Mouse (Mus musculus): ENCODE results near the gene Gckr. TPM values are rescaled to one million over a fixed set of nuclear protein-coding genes. Genes with fewer than 3 reads are reported as not detected.

Gckr gene
- polyA plus RNA-seq, 1 experiment from 2014 or later, result 63.1 TPM

- Histone ChIP-seq H3K4me3 (ENCODE audit: low read depth, low read length) (no peak overlapping the region), H3K4me2 (ENCODE audit: low read depth, low read length) (no peak overlapping the region), H3K36me3 (replicated peaks; ENCODE audit: insufficient read depth, low read length) (peaks cover 27% of the 10 kb centered on the region), H3K9ac (replicated peaks) (no peak overlapping the region), H3K9me3 (ENCODE audit: low read length) (no peaks in the 10 kb centered on the region), H3K27me3 (ENCODE audit: insufficient read depth, low read length) (no peaks in the 10 kb centered on the region), H3K4me1 (ENCODE audit: insufficient read depth) (peaks cover 4% of the 10 kb centered on the region), H3K27ac (ENCODE audit: low read depth) (0 out of 2 replicates have a peak overlapping the region, but pooled peaks have one; percentile 3)
- 58% methylated on average over 7 of the region's 7 CpGs for WGBS (ENCODE audit: insufficient replicate concordance)
- TF ChIP-seq EP300 (IDR thresholded peaks at IDR 0.05; ENCODE audit: low read depth), result no peak
- no peak for TF ChIP-seq CTCF (IDR thresholded peaks at IDR 0.05; ENCODE audit: low read depth)
- ATAC-seq (no peak), DNase-seq (no peak)
Observed at GRCm38 (mm10) chr5:31254452-31254851, 42.8 kb upstream of the Gckr start.

GRCm38 (mm10) chr5:31254901-31255300 lies 42.3 kb upstream of the Gckr start:
- Histone ChIP-seq H3K4me1 (ENCODE audit: insufficient read depth) (peaks cover 4% of the 10 kb centered on the region), H3K9ac (replicated peaks) (no peak overlapping the region), H3K36me3 (replicated peaks; ENCODE audit: insufficient read depth, low read length) (peaks cover 22% of the 10 kb centered on the region), H3K4me3 (ENCODE audit: low read depth, low read length) (no peak overlapping the region), H3K4me2 (ENCODE audit: low read depth, low read length) (no peak overlapping the region), H3K9me3 (ENCODE audit: low read length) (no peaks in the 10 kb centered on the region), H3K27ac (ENCODE audit: low read depth) (no peak overlapping the region), H3K27me3 (ENCODE audit: insufficient read depth, low read length) (no peaks in the 10 kb centered on the region)
- ATAC-seq (no peak), DNase-seq (no peak)
- TF ChIP-seq CTCF (IDR thresholded peaks at IDR 0.05; ENCODE audit: low read depth) (no peak), EP300 (IDR thresholded peaks at IDR 0.05; ENCODE audit: low read depth) (no peak)
- 65% methylated on average over 8 of the region's 8 CpGs for WGBS (ENCODE audit: insufficient replicate concordance)

GRCm38 (mm10) chr5:31255381-31255780 lies 41.9 kb upstream of the Gckr start:
- Histone ChIP-seq H3K27ac (ENCODE audit: low read depth) (no peak overlapping the region), H3K4me2 (ENCODE audit: low read depth, low read length) (no peak overlapping the region), H3K36me3 (replicated peaks; ENCODE audit: insufficient read depth, low read length) (peaks cover 17% of the 10 kb centered on the region), H3K4me1 (ENCODE audit: insufficient read depth) (peaks cover 4% of the 10 kb centered on the region), H3K9me3 (ENCODE audit: low read length) (no peaks in the 10 kb centered on the region), H3K27me3 (ENCODE audit: insufficient read depth, low read length) (no peaks in the 10 kb centered on the region), H3K4me3 (ENCODE audit: low read depth, low read length) (no peak overlapping the region), H3K9ac (replicated peaks) (no peak overlapping the region)
- TF ChIP-seq EP300 (IDR thresholded peaks at IDR 0.05; ENCODE audit: low read depth) (no peak), CTCF (IDR thresholded peaks at IDR 0.05; ENCODE audit: low read depth) (no peak)
- 78% methylated on average over 2 of the region's 2 CpGs for WGBS (ENCODE audit: insufficient replicate concordance)
- no peak for ATAC-seq
- DNase-seq, result no peak

- TF ChIP-seq CTCF (IDR thresholded peaks at IDR 0.05; ENCODE audit: low read depth) (no peak), EP300 (IDR thresholded peaks at IDR 0.05; ENCODE audit: low read depth) (no peak)
- H3K9me3 ChIP-seq (ENCODE audit: low read length), result no peaks in the 10 kb centered on the region
- no peak overlapping the region for H3K27ac ChIP-seq (ENCODE audit: low read depth)
- peaks cover 4% of the 10 kb centered on the region for H3K4me1 ChIP-seq (ENCODE audit: insufficient read depth)
- 72% methylated on average over 2 of the region's 2 CpGs for WGBS (ENCODE audit: insufficient replicate concordance)
- ATAC-seq (no peak), DNase-seq (no peak)
- peaks cover 11% of the 10 kb centered on the region for H3K36me3 ChIP-seq (replicated peaks; ENCODE audit: insufficient read depth, low read length)
- H3K9ac ChIP-seq (replicated peaks), result no peak overlapping the region
- H3K4me3 ChIP-seq (ENCODE audit: low read depth, low read length), result no peak overlapping the region
- no peaks in the 10 kb centered on the region for H3K27me3 ChIP-seq (ENCODE audit: insufficient read depth, low read length)
- no peak overlapping the region for H3K4me2 ChIP-seq (ENCODE audit: low read depth, low read length)
Observed at GRCm38 (mm10) chr5:31255971-31256370, 41.3 kb upstream of the Gckr start.

GRCm38 (mm10) chr5:31257616-31258015 lies 39.6 kb upstream of the Gckr start:
- ATAC-seq, result no peak

GRCm38 (mm10) chr5:31266101-31266500 lies 31.1 kb upstream of the Gckr start:
- TF ChIP-seq CTCF (IDR thresholded peaks at IDR 0.05; ENCODE audit: low read depth), result no peak
- no peak for TF ChIP-seq EP300 (IDR thresholded peaks at IDR 0.05; ENCODE audit: low read depth)
- no peak overlapping the region for H3K4me3 ChIP-seq (ENCODE audit: low read depth, low read length)
- H3K9me3 ChIP-seq (ENCODE audit: low read length), result no peaks in the 10 kb centered on the region
- no peak for ATAC-seq
- no peak overlapping the region for H3K9ac ChIP-seq (replicated peaks)
- H3K4me2 ChIP-seq (ENCODE audit: low read depth, low read length), result no peak overlapping the region
- H3K27me3 ChIP-seq (ENCODE audit: insufficient read depth, low read length), result no peaks in the 10 kb centered on the region
- H3K4me1 ChIP-seq (ENCODE audit: insufficient read depth), result no peaks in the 10 kb centered on the region
- no peak overlapping the region for H3K27ac ChIP-seq (ENCODE audit: low read depth)
- no peak for DNase-seq
- peaks cover 3% of the 10 kb centered on the region for H3K36me3 ChIP-seq (replicated peaks; ENCODE audit: insufficient read depth, low read length)
- 79% methylated on average over 7 of the region's 7 CpGs for WGBS (ENCODE audit: insufficient replicate concordance)

More at GRCm38 (mm10) chr5:31257616-31258015, 39.6 kb upstream of the Gckr start:
- H3K27ac ChIP-seq (ENCODE audit: low read depth), result no peak overlapping the region
- DNase-seq, result no peak
- no peaks in the 10 kb centered on the region for H3K4me1 ChIP-seq (ENCODE audit: insufficient read depth)
- WGBS (ENCODE audit: insufficient replicate concordance), result 79% methylated on average over 11 of the region's 11 CpGs
- no peaks in the 10 kb centered on the region for H3K9me3 ChIP-seq (ENCODE audit: low read length)
- H3K27me3 ChIP-seq (ENCODE audit: insufficient read depth, low read length), result no peaks in the 10 kb centered on the region
- H3K4me3 ChIP-seq (ENCODE audit: low read depth, low read length), result no peak overlapping the region
- H3K36me3 ChIP-seq (replicated peaks; ENCODE audit: insufficient read depth, low read length), result peaks cover 4% of the 10 kb centered on the region
- no peak overlapping the region for H3K4me2 ChIP-seq (ENCODE audit: low read depth, low read length)
- TF ChIP-seq EP300 (IDR thresholded peaks at IDR 0.05; ENCODE audit: low read depth) (no peak), CTCF (IDR thresholded peaks at IDR 0.05; ENCODE audit: low read depth) (no peak)
- no peak overlapping the region for H3K9ac ChIP-seq (replicated peaks)

GRCm38 (mm10) chr5:31267686-31268085 lies 29.6 kb upstream of the Gckr start:
- no peak overlapping the region for H3K9ac ChIP-seq (replicated peaks)
- H3K27me3 ChIP-seq (ENCODE audit: insufficient read depth, low read length), result no peaks in the 10 kb centered on the region
- no peaks in the 10 kb centered on the region for H3K4me1 ChIP-seq (ENCODE audit: insufficient read depth)
- H3K27ac ChIP-seq (ENCODE audit: low read depth), result no peak overlapping the region
- H3K9me3 ChIP-seq (ENCODE audit: low read length), result no peaks in the 10 kb centered on the region
- no peak for TF ChIP-seq CTCF (IDR thresholded peaks at IDR 0.05; ENCODE audit: low read depth)
- TF ChIP-seq EP300 (IDR thresholded peaks at IDR 0.05; ENCODE audit: low read depth), result no peak
- peaks cover 3% of the 10 kb centered on the region for H3K36me3 ChIP-seq (replicated peaks; ENCODE audit: insufficient read depth, low read length)
- no peak overlapping the region for H3K4me2 ChIP-seq (ENCODE audit: low read depth, low read length)
- H3K4me3 ChIP-seq (ENCODE audit: low read depth, low read length), result no peak overlapping the region
- no peak for ATAC-seq
- 64% methylated on average over 6 of the region's 6 CpGs for WGBS (ENCODE audit: insufficient replicate concordance)
- DNase-seq, result no peak
